ENCODE assay signal across 28 mouse cellular contexts in genomic region chr2:101881471-101882162, GRCm38 (mm10). TPM values are rescaled to one million over a fixed set of nuclear protein-coding genes. Genes with fewer than 3 reads are reported as not detected.
DNase-seq lines count a peak whose midpoint lies in the region; ATAC-seq and TF ChIP-seq lines count a peak whose summit lies in the region.
"Had no signal": no experiment of that assay in that cellular context is flagged by ENCODE, and none has a peak within 500 bp of the region (broad histone marks: within the 10 kb centered on the region; RNA-seq: fewer than 3 reads in every experiment).

No protein-coding gene starts in this region.

- no peak for TF ChIP-seq POLR2A in bone marrow macrophage, adult 2 months (IDR thresholded peaks at IDR 0.05; ENCODE audit: borderline replicate concordance, low read depth, low read length)

- peaks cover 5% of the 10 kb centered on the region for H3K79me2 ChIP-seq in macrophage (ENCODE audit: inconsistent target)

- H3K27me3 ChIP-seq in stomach, postnatal 0 days (ENCODE audit: control insufficient read depth, insufficient read depth, low read length): no peaks in the 10 kb centered on the region
- H3K27me3 ChIP-seq: intestine, embryonic 15.5 days; neural tube, embryonic 13.5 days had no signal

- no peaks in the 10 kb centered on the region for H3K9me3 ChIP-seq in stomach, postnatal 0 days (ENCODE audit: control insufficient read depth, low read length)
- H3K9me3 ChIP-seq: forebrain, embryonic 10.5 days; hindbrain, embryonic 15.5 days; intestine, embryonic 15.5 days; limb, embryonic 10.5 days; neural tube, embryonic 13.5 days had no signal

- no peak overlapping the region for H3K9ac ChIP-seq in stomach, postnatal 0 days (ENCODE audit: low read length)
- H3K9ac ChIP-seq: hindbrain, embryonic 15.5 days; intestine, embryonic 15.5 days; liver, postnatal 0 days; neural tube, embryonic 13.5 days had no signal

- peak; percentile 14 for DNase-seq in lung, postnatal 36 days
- DNase-seq in lung, postnatal 14 days: no peak
- no peak for DNase-seq in cerebellum, postnatal 36 days
- no peak for DNase-seq in stomach, postnatal 0 days (ENCODE audit: low spot score)
- DNase-seq in right cerebral cortex, postnatal 4 days: no peak
- DNase-seq: adrenal gland, postnatal 25 days; cerebellum, adult 11-12 months; gastrocnemius, postnatal 36 days; heart, postnatal 4 days; kidney, adult 9 months; kidney, postnatal 14 days; liver; liver, postnatal 0 days; midbrain, embryonic 14.5 days; retina, postnatal 1 day; right cerebral cortex, postnatal 25 days; thymus, adult 2 months; thymus, postnatal 4 days had no signal

- no peak for ATAC-seq in stomach, postnatal 0 days (ENCODE audit: low FRiP score, low TSS enrichment)
- ATAC-seq: CD4-positive, CD25-positive, alpha-beta regulatory T cell, adult 4 months; intestine, embryonic 15.5 days; liver, postnatal 0 days; lung, postnatal 0 days had no signal

- H3K4me3 ChIP-seq in bone marrow macrophage, adult 2 months (ENCODE audit: insufficient read depth, low read length): peak overlapping the region; percentile 23
- no peak overlapping the region for H3K4me3 ChIP-seq in macrophage (ENCODE audit: inconsistent target)
- no peak overlapping the region for H3K4me3 ChIP-seq in stomach, postnatal 0 days (ENCODE audit: low read depth, low read length)
- H3K4me3 ChIP-seq: forebrain, embryonic 10.5 days; hindbrain, embryonic 15.5 days; intestine, embryonic 15.5 days; limb, embryonic 10.5 days; myocyte; neural tube, embryonic 13.5 days had no signal

- TF ChIP-seq EP300 in stomach, postnatal 0 days (optimal IDR thresholded peaks at IDR 0.05): no peak

- no peaks in the 10 kb centered on the region for H3K36me3 ChIP-seq in macrophage (ENCODE audit: inconsistent target)
- H3K36me3 ChIP-seq in stomach, postnatal 0 days (ENCODE audit: control insufficient read depth, insufficient read depth, low read length): no peaks in the 10 kb centered on the region
- H3K36me3 ChIP-seq: forebrain, embryonic 10.5 days; hindbrain, embryonic 15.5 days; intestine, embryonic 15.5 days; limb, embryonic 10.5 days; neural tube, embryonic 13.5 days had no signal

- no peak overlapping the region for H3K4me2 ChIP-seq in stomach, postnatal 0 days (replicated peaks; ENCODE audit: low read depth)
- H3K4me2 ChIP-seq: hindbrain, embryonic 15.5 days; intestine, embryonic 15.5 days; neural tube, embryonic 13.5 days had no signal

- WGBS in macrophage (ENCODE audit: missing documents): 26% methylated on average over 9 of the region's 9 CpGs
- 80% methylated on average over 9 of the region's 9 CpGs for whole genome bisulfite sequencing in stomach, postnatal 0 days

- TF ChIP-seq CTCF in bone marrow macrophage, adult 2 months (IDR thresholded peaks at IDR 0.05; ENCODE audit: low read depth, low read length): no peak
- no peak for TF ChIP-seq CTCF in stomach, postnatal 0 days (IDR thresholded peaks at IDR 0.05; ENCODE audit: low read depth)

- peaks cover 32% of the 10 kb centered on the region for H3K4me1 ChIP-seq in bone marrow macrophage, adult 2 months (ENCODE audit: control insufficient read depth, insufficient read depth, low read length)
- peaks cover 2% of the 10 kb centered on the region for H3K4me1 ChIP-seq in stomach, postnatal 0 days (replicated peaks; ENCODE audit: control insufficient read depth, insufficient read depth)
- H3K4me1 ChIP-seq: intestine, embryonic 15.5 days had no signal

- peak overlapping the region; percentile 49 for H3K27ac ChIP-seq in bone marrow macrophage, adult 2 months (ENCODE audit: insufficient read depth, low read depth, low read length)
- H3K27ac ChIP-seq in macrophage: peak overlapping the region; percentile 71
- H3K27ac ChIP-seq in stomach, postnatal 0 days (replicated peaks): no peak overlapping the region
- H3K27ac ChIP-seq: forebrain, embryonic 10.5 days; hindbrain, embryonic 15.5 days; intestine, embryonic 15.5 days; limb, embryonic 10.5 days; neural tube, embryonic 13.5 days had no signal

RNA-seq across cellular contexts. Expression of gene Prr5l, which starts 1.2 kb away (rescaled TPM):
- polyA plus RNA-seq in bone marrow macrophage, adult 2 months (2012; ENCODE audit: insufficient read depth, insufficient read length, missing spikeins): 3.9 and 6.0 TPM in 2 replicates
- 10 to 100 TPM in 24 of 26 experiments, 1 to 10 TPM in 2; 6.5 to 82.7 (median 24.2) TPM for total RNA-seq in macrophage (2018; cell fraction: chromatin; rRNA removed)
- total RNA-seq in macrophage (2018; cell fraction: cytosol; rRNA removed): 10 to 100 TPM in 10 of 26 experiments, 1 to 10 TPM in 16; 6.7 to 24.8 (median 8.9) TPM
- total RNA-seq in macrophage (2018; cell fraction: nucleus; rRNA removed): 10 to 100 TPM; 12.4 to 70.5 (median 28.2) TPM
- 1.8 to 9.4 TPM (median 5.8 TPM) in 3 replicates for polyA plus RNA-seq in macrophage (2018)
- 3.3 and 3.8 TPM in 2 replicates for polyA plus RNA-seq in stomach, postnatal 0 days (2015; fragmentation: Nextera tagmentation; extraction: Ambion mirVana)

RNA-seq across cellular contexts. Expression of gene Commd9, which starts 4.4 kb away (rescaled TPM):
- polyA plus RNA-seq in bone marrow macrophage, adult 2 months (2012; ENCODE audit: insufficient read depth, insufficient read length, missing spikeins): 24.9 and 29.8 TPM in 2 replicates
- 10 to 100 TPM; 10.0 to 56.0 (median 20.0) TPM for total RNA-seq in macrophage (2018; cell fraction: chromatin; rRNA removed)
- 10 to 100 TPM; 25.5 to 54.2 (median 42.0) TPM for total RNA-seq in macrophage (2018; cell fraction: cytosol; rRNA removed)
- total RNA-seq in macrophage (2018; cell fraction: nucleus; rRNA removed): 10 to 100 TPM in 25 of 26 experiments, 1 to 10 TPM in 1; 9.2 to 51.3 (median 22.3) TPM
- 63.9 to 130 TPM (median 72.5 TPM) in 3 replicates for polyA plus RNA-seq in macrophage (2018)
- 43.7 and 48.2 TPM in 2 replicates for polyA plus RNA-seq in stomach, postnatal 0 days (2015; fragmentation: Nextera tagmentation; extraction: Ambion mirVana)
